Mouse (Mus musculus) ovary, adult 18-20 months (tissue): ENCODE measurements around the gene Adamts16.

Experiments
- DNase-seq: peaks from one replicate; pipeline ENCODE4 v3.0.0; 2022; ENCODE audit warnings: low spot score, mixed read lengths

The Adamts16 gene

DNA sequence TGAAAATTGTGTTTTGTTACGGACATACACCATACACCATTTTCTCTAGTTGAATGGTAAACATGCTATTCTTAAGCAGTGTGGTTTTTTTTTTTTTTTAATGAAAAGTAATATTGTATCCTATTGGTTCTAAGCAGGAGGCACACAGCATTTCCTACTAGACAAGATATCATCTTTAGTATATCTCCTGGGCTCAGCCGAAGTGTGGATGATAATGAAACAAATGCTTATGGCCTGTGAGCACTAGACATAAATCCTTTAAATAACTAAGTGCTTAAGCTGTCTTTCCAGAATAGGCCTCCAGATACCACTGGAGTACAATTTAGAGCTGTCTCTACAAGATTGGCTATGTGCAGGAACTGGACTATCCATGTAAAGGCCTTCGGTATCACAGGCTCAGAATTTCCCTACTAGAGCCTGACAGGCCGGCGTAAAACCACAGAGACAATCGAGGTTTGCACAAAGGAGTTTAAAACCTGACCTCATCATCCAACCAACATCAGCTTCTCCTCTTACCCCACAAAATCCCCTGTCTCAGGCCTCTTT, 8.9 kb downstream of the Adamts16 start:
- no peak for DNase-seq

DNA sequence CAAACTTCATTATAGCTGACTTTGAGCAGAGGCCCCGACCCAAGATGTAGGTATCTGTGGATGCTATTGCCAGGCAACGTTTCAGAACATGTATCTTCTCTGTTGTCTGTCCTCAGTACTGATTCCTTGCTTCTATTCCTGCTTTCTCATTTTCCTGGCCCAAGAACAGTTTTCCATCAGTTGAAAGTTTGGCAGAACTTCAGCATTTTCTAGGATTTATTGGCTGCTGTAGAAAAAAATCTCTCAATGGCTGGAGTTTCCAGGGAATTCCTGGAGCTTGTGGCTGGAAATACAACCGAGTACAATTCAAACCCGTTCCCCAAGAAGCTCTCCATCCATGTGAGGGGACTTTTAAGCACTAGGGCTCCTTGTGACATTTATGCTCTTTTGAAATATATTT, 10.6 kb downstream of the Adamts16 start:
- DNase-seq: no peak

DNA sequence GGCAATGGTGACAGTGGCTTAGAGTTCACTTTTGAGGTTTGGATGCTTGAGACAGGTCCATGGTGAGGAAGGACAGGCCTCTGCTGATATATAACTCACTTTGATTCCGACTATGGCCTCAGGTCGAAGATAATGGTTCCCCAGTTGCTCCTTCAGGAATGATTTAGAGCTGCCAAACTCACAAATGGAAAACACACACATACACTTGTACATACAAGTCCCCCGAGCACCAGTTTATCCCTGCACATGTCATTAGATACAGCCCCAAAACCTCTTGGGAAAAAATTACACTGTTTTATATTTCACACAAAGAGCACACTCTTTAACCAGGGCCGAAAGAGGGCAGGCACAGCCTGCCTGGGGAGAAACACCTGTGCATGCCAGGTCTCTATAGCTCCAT, 14.1 kb downstream of the Adamts16 start:
- no peak for DNase-seq

DNA sequence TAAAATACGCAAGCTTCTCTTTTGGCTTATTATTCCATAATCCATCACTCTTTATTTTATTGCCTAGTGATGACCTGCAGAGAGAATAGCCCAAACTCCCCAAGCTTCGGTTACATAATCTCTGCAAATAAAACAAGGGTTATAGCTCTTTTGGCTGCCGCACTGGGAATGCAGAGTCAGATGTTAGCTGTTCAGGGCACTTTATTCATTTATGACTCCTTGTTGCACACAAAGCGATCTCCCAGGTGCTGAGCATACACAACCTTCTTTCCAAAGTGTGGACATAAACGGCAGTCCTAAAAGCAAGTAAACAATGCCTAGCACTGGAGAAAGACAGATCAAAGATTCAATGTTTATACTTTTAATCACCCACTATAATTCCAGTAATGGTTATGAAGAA, 16.3 kb downstream of the Adamts16 start:
- no peak for DNase-seq

DNA sequence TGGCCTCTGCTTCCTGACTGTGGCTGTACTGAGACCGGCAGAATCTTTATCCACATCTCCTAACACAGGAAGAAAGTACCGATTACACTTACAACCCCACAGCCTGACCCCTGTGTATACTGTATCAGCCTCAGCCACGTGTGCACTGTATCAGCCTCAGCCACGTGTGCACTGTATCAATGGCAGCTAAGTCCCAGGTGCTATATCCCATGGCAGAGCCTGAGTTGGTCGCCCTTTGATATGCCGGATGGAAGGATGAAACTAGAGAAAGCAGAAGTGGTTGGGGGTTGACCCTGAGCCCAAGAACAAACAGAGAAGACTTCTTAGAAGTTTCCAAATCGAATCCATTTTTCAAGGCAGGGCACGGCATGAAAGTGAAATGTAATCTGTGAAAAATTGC, 17.9 kb downstream of the Adamts16 start:
- DNase-seq: no peak

DNA sequence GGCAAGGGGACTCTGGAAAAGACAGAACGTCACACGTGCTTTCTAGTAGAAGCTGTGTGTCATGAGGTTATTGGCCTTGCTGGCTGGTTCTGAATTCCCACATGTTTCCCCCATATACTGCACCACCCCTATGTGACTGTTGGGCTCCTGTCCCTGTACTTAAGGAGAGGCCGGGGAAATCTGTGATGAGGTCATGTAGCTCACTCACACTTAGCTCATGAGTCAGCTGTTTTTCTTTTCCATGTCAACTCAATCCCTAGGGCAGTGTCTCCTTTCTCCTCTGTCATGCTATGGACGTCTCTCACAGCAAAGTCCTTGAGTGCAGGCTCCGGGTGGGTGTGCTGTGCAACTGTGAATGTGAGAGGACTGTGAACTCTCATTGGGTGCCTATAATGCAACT, 22.6 kb downstream of the Adamts16 start:
- no peak for DNase-seq

DNA sequence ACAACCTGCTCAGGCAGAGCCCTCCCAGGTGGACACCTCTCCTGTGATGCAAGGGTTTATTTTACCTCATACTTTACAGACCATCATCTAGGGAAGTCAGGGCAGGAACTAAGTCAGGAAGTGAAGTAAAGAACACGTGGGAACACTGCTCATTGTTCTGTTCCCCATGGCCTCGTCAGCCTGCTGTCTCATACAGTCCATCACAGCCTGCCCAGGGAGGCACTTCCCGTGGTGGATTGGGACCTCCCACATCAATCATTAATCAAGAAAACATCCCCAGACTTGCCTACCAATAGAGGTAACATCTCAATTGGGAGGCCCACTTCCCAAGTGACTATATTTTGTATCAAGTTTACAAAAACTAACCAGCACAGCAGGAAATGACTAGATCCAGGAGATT, 27.2 kb downstream of the Adamts16 start:
- no peak for DNase-seq

DNA sequence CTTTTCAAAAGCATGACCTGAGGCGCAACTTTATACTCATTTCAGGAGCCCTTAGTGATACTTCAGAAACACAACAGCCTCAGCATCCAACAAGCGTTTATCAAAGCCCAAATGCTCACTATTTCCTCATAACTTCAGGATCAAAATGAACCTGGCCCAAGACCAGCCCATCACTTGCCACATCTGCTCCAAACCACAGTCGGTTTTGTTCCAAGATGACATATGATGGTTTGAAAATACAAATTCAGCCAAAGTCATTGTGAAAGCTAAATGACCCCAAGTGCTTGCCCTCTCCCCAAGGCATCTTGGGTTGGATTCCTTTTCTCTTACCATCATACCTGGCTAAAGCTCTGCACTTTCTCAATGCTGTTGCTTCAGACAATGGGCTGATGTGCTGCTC, 36.1 kb downstream of the Adamts16 start:
- no peak for DNase-seq

DNA sequence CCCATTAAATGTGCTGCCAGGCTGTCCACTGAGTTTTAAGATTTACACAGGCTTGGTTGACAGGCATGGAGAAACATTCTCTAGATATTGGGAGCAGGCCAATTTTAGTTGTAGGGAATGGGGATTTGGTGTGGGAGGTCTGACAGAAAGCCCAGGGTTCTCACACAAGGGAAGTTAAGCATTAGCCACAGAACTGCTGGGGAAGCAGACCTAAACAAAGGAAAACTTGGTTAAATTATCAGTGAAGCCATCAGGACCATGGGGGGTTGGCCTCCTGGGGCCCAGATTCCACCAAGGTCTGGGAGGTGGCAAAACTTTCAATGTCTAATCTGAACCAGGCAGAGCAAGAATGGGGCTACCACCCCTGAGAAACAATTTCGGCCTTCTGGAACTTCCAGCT, 38.8 kb downstream of the Adamts16 start:
- no peak for DNase-seq

DNA sequence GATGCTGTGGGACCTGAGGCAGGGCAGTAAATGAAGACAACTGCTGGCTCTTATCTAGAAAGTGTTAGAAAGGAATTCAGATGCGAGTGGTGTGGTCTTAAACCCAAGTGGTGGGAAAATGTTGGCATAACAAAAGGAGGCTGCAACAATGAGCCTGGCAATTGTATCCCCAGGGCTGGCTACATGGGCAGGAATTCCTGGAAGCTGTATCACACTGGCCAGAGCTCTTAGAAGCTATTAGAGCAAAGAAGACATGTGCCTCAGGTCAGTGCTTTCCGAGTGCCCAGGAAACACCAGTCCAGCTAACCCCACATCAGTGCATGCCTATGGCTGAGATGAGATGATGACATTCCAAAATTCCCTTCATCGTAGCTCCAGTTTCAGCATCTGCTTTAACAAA, 42.3 kb downstream of the Adamts16 start:
- DNase-seq: no peak

DNA sequence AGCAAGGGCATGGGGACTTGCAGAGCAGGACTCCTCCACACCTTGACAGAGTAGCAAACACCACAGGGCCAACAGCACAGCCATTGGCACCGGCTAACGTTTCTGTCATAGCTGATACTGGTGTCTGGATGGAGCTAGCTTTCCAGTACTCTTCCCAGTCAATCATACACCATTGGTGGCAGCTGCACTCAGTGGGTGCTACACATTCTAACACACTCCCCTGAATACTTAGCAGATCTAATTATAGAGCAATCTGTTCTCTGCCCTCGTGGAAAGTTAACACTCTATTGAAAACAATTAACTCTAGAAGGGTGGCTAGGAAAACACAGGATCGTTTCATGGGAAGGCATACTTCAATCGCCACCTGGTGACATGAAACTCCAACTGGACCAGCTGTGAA, 43.2 kb downstream of the Adamts16 start:
- no peak for DNase-seq

DNA sequence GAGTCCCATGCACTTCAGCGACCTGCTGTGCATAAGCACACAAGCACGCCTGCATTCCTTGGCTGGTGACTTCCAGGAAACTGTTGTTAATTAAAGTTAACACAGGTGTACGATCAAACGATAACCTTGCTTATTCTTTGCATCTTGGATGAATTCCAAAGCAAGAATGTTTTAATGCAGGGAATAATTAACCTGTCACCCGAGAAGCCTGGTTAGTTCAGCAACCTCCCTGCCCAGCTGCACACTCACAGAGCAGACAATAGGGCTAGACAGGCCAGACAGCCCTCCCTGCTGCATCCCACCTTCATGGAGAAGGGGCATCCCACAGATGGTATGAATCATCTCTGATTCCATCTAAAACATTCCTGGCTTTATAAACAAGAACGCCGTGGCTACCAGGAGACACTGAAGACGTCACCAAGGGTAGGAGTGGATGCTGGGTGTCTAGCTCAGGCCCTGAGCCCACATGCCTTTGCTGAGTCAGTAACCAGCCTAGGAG, 47.5 kb downstream of the Adamts16 start:
- no peak for DNase-seq

DNA sequence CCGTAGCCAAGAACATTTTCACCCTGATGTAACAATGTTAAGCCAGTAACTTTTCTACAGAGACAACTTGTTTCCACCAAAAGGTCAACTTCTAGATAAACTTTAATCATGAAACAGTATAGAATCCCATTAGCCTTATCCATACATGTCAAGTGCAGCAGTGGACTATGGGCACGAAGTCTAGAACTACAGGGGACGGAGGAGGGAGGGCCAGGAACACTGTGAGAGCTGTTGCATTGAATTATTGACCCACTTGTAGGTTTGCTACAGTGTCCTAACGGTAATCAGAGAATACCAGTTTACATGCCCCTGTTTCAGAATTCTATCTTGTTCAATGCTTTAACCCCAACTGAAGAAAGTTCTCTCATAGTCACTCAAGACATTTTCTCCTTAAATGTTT, 48.0 kb downstream of the Adamts16 start:
- DNase-seq: no peak

DNA sequence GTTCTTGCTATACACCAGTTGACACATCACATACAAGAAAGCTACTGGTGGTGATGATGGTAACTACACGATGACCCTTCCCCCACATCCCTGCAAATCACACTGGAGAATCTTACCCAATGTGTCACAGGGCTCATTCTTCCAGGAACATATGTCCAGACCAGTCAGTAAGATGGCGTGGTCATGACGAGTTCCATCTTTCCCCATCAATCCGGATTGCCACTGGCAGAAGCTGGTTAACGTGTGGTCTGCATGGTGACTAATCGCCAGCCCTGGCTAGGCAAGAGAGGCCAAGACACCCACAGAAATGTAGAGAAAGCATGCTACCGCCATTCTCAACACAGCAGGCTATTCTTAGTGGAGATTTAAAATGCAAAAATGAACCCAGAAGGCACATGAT, 48.7 kb downstream of the Adamts16 start:
- DNase-seq: no peak

DNA sequence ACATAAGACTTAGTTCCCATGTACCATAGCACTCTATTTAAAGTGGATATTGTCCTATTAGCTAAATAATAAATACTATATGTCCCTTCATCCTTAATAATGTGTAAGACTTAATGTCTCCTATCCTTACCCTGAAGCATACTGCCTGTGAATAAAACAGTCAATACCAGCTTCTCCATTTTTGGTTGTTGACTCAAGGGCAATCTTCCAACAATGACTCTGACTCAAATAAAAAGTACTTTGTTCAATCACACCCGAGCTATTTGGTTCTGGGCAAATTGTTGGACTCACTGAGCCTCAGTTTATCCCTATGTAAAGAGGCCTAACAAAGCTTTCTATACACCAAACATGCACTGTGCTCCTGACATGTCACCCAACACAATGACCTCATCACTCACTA, 51.8 kb downstream of the Adamts16 start:
- DNase-seq: no peak

DNA sequence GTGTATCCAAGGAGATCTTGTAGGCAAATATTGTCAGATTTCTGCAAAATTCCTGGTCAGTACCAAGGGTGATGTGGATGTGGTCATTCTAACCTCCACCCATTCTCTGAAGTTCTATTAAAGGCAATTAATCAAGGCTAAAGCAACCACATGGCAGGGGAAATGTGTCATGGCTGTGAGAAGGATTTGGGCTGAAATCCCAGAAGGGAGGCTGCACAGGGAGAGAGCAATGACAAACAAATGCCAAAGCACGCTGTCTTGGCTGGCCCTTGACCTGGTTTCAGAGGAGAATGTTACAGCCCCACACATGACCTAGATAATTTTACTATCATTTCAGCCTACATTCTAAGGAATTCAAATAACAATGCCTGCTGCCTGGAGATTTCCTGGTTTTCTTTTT, 52.6 kb downstream of the Adamts16 start:
- peak; percentile 65 for DNase-seq

DNA sequence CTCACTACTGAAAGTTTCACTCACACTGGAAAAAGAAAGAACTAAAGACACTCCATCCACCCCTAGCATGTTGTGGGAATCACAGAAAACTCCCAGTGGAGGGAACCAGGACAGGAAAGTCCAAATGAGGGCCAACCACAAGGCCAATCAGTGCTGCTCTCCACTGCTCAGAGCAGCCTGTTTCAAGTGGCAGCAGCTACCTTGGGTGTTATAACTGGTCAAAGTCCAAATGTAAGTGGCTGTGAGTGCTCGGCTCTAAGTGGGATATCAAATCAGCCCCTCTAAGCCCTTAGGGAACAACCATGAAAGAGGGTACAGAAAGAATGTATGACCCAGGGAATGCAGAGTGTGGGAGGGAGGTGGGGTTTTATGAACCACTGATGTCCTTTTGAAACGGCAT, 56.5 kb downstream of the Adamts16 start:
- DNase-seq: no peak

DNA sequence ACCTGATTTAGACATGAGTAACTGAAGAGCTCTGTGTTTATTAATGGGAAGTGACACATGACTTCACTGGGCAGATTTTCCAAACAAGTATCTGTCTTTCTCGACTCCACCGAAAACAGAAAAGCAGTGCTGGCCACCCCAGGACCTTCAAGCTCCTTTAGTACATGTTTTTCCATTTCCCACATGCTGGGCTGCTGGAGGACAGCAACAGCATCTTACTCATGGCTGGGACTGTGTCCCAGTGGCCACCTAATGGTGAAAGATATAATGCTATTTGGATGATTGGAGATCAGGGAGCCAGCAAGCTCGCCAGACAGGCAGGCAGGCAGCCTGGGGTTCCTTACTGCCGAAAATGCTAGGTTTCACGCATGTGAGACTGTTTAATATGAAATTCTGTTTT, 57.5 kb downstream of the Adamts16 start:
- DNase-seq: no peak

DNA sequence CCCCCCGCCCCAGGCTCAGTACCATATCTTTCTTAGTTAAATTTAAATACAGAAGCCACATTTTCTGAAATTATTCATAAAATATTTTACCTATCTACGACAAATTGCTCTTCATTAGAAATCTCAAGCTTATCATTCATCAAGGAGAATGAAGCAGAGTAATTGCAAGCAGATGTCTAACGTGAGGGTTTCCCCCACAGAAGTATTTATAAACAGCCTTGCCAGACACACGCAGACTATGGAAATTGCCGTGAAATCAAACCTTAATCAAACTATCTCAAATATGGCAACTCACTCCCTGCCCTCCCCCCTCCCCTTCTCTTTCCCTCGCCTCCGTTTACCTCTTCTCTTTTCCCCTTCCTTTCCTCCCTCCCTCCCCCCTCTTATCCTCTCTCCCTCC, 61.8 kb downstream of the Adamts16 start:
- DNase-seq: no peak

DNA sequence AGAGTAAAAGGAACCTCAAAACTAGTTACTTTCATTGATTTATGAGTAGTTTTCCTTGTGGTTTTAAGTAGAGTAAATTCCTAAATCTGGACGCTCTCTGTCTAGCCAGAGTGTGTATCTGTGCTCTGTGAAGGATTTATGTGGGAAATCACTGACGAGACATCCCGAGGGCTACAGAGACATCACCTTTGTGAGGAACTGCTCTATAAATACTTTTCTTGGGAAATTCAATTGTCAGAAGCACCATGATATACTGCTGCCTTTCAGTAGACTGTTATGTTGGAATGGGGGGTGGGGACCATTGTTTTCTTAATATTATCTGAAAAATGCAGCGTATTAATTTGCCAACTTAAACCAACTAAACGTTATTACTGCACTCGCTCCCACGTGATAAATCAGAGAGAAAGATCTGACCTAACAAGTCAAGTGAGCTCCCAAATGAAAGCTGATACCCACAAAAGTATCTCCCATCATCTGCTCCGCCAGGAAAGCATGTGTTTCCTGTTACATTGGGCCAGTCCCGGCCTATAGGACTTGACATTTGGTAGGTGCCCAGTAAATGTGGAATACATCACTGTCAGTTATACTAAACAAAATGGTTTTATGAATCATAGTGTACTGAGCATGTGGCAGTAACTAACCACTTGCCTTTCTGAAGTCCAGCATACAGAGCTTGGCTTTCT, 62.6 kb downstream of the Adamts16 start:
- DNase-seq: no peak

DNA sequence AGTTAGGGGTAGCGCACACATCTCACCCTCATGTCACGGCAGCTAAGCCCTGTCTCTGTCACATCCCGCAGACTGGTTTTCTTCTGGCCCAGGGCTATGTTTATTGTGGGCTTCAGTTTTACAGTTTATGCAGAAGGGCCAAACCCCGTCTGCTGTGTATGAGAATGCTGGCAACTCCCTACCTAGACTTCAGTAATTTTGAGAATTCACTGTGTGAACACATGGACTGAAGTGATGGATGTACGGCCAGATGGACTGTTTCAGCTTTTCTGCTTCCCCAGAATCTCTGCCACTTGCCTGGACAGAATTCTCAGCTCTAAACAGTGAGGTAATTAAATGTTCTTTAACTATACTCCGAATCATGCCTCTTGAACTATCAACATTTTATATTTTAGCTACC, 70.5 kb downstream of the Adamts16 start:
- no peak for DNase-seq

DNA sequence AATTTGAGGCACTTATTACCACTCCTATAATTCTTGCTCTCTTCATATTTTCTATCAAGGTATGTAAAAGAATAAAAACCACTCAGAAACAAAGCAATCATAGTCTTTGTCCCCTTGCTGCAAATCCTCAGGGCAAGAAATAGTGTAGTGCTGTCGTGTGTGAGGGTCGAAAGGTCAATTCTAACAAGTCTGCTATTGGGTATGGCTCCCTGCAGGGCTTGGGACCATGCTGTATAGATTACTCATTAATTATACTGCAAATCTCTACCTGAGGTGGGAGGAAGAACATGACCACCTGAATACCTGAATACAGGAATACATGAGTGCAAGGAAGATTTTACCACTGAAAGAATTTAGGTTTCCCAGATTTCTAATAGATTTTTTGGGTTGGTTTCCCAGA, 72.5 kb downstream of the Adamts16 start:
- no peak for DNase-seq

DNA sequence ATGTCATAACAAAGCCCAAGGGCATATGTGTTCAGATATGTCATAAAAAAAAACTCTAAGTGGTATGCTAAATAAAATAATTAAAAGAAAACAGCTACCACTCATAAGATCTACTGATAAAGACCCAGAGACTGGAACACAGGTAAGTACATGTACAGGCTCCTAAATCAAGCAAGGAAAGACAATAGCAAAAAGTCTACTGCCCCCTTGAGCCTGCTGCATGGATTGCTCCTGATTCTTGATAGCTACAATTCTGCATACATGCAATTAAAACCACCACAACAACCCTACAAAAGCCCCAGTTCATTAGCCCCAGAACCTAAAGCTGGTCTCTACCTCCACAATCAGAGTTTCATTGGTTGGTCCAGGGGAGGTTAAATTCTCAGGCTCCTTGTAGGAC, 74.1 kb downstream of the Adamts16 start:
- no peak for DNase-seq

DNA sequence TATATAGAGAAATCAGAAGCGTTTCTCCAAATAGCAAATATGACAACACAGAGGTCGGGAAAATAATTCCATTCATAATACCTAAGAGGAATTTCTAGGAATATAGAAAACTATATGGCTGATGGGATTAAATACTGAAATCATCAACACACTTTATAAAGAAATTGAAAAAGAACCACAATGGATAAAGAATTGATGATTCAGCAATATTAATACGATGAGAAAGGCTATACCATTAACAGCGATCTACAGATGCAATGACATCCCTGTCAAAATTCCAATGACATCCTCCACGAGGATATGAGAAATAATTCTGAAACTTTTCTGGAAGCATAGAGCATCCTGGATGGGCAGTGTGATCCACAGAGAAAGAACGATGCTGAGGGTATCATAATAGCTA, 76.9 kb downstream of the Adamts16 start:
- no peak for DNase-seq
